Mouse (Mus musculus): ENCODE measurements around the gene Mfsd6l.

Mfsd6l gene

GRCm38 (mm10) chr11:68555918-68556584 is at the start of gene Mfsd6l:
TSS of gene Mfsd6l (plus strand) at chr11:68556186.
- DNase-seq, result peak; percentile 84 to 90

- peak in 1 of 2 experiments; percentile 10 for DNase-seq
Measured at GRCm38 (mm10) chr11:68507246-68507645, 48.7 kb upstream of the Mfsd6l start.

GRCm38 (mm10) chr11:68508619-68509018 is 47.4 kb upstream of the Mfsd6l start:
- no peak for DNase-seq

GRCm38 (mm10) chr11:68509194-68509593 is 46.8 kb upstream of the Mfsd6l start:
- peak in 1 of 2 experiments; percentile 5 for DNase-seq

GRCm38 (mm10) chr11:68513969-68514368 is 42.0 kb upstream of the Mfsd6l start:
- no peak for DNase-seq

GRCm38 (mm10) chr11:68519362-68519761 is 36.6 kb upstream of the Mfsd6l start:
- no peak for DNase-seq

- no peak for DNase-seq
Measured at GRCm38 (mm10) chr11:68519815-68520214, 36.2 kb upstream of the Mfsd6l start.

GRCm38 (mm10) chr11:68520439-68520838 is 35.5 kb upstream of the Mfsd6l start:
- DNase-seq, result no peak

GRCm38 (mm10) chr11:68521352-68521751 is 34.6 kb upstream of the Mfsd6l start:
- no peak for DNase-seq

- no peak for DNase-seq
Measured at GRCm38 (mm10) chr11:68526441-68526840, 29.5 kb upstream of the Mfsd6l start.

GRCm38 (mm10) chr11:68531066-68531806 is 24.8 kb upstream of the Mfsd6l start:
- DNase-seq, result peak; percentile 73 to 79

GRCm38 (mm10) chr11:68531941-68532535 is 23.9 kb upstream of the Mfsd6l start:
- peak in 1 of 2 experiments; percentile 32 for DNase-seq

GRCm38 (mm10) chr11:68532773-68533172 is 23.2 kb upstream of the Mfsd6l start:
- DNase-seq, result no peak

GRCm38 (mm10) chr11:68533971-68534475 is 22.0 kb upstream of the Mfsd6l start:
- DNase-seq, result no peak

- no peak for DNase-seq
Measured at GRCm38 (mm10) chr11:68536026-68536425, 20.0 kb upstream of the Mfsd6l start.

GRCm38 (mm10) chr11:68536465-68536864 is 19.5 kb upstream of the Mfsd6l start:
- DNase-seq, result no peak

- no peak for DNase-seq
Measured at GRCm38 (mm10) chr11:68539621-68540020, 16.4 kb upstream of the Mfsd6l start.

GRCm38 (mm10) chr11:68544554-68544953 is 11.4 kb upstream of the Mfsd6l start:
- DNase-seq, result peak; percentile 48 to 59

GRCm38 (mm10) chr11:68545172-68545571 is 10.8 kb upstream of the Mfsd6l start:
- DNase-seq, result no peak

- DNase-seq, result no peak
Measured at GRCm38 (mm10) chr11:68545682-68546222, 10.2 kb upstream of the Mfsd6l start.

- DNase-seq, result peak; percentile 52 to 71
Measured at GRCm38 (mm10) chr11:68547484-68547883, 8.5 kb upstream of the Mfsd6l start.

GRCm38 (mm10) chr11:68549597-68549996 is 6.4 kb upstream of the Mfsd6l start:
- no peak for DNase-seq

GRCm38 (mm10) chr11:68550358-68550757 is 5.6 kb upstream of the Mfsd6l start:
- peak; percentile 36 to 52 for DNase-seq
